22 mouse cellular contexts compared by ENCODE assay signal in genomic region chr13:5242782-5243181, GRCm38 (mm10).
DNase-seq lines count a peak whose midpoint lies in the region; ATAC-seq and TF ChIP-seq lines count a peak whose summit lies in the region.
"Had no signal": no experiment of that assay in that cellular context is flagged by ENCODE, and none has a peak within 500 bp of the region (broad histone marks: within the 10 kb centered on the region; RNA-seq: fewer than 3 reads in every experiment).

No protein-coding gene starts in this region.

- H3K36me3 ChIP-seq in forebrain, postnatal 0 days (ENCODE audit: insufficient read depth): no peaks in the 10 kb centered on the region
- no peaks in the 10 kb centered on the region for H3K36me3 ChIP-seq in forebrain, embryonic 12.5 days (replicated peaks)
- no peaks in the 10 kb centered on the region for H3K36me3 ChIP-seq in kidney, embryonic 16.5 days (ENCODE audit: insufficient read depth, low read length)
- H3K36me3 ChIP-seq: embryonic facial prominence, embryonic 15.5 days; heart, embryonic 13.5 days; hindbrain, embryonic 12.5 days had no signal

- H3K9me3 ChIP-seq in forebrain, postnatal 0 days (ENCODE audit: low read length): no peaks in the 10 kb centered on the region
- H3K9me3 ChIP-seq in forebrain, embryonic 12.5 days: no peaks in the 10 kb centered on the region
- H3K9me3 ChIP-seq in kidney, embryonic 16.5 days (ENCODE audit: low read length): no peaks in the 10 kb centered on the region
- H3K9me3 ChIP-seq: embryonic facial prominence, embryonic 15.5 days; heart, embryonic 13.5 days; hindbrain, embryonic 12.5 days had no signal

- H3K4me1 ChIP-seq in forebrain, postnatal 0 days (ENCODE audit: insufficient read depth): no peaks in the 10 kb centered on the region
- no peaks in the 10 kb centered on the region for H3K4me1 ChIP-seq in forebrain, embryonic 12.5 days
- peaks cover 10% of the 10 kb centered on the region; the same call in 1 of the 2 replicates for H3K4me1 ChIP-seq in kidney, embryonic 16.5 days (ENCODE audit: insufficient read depth, low read length)
- H3K4me1 ChIP-seq: hindbrain, embryonic 12.5 days had no signal

- no peak overlapping the region for H3K4me3 ChIP-seq in forebrain, postnatal 0 days (ENCODE audit: low read depth, low read length)
- no peak overlapping the region for H3K4me3 ChIP-seq in forebrain, embryonic 12.5 days (replicated peaks)
- no peak overlapping the region for H3K4me3 ChIP-seq in kidney, embryonic 16.5 days (ENCODE audit: low read length)
- H3K4me3 ChIP-seq: embryonic facial prominence, embryonic 15.5 days; heart, embryonic 13.5 days; hindbrain, embryonic 12.5 days had no signal

- peak; percentile 18 for DNase-seq in forebrain, postnatal 0 days
- no peak for DNase-seq in kidney, postnatal 4 days
- DNase-seq in embryo, embryonic 11 days: peak; percentile 17
- peak; percentile 11 for DNase-seq in telencephalon, adult 2 months (ENCODE audit: low read depth, low spot score)
- no peak for DNase-seq in adrenal gland, postnatal 36 days
- DNase-seq: adrenal gland, postnatal 14 days; cerebellum, adult 11-12 months; cerebellum, adult 9-10 months; cerebellum, postnatal 25 days; gastrocnemius, postnatal 36 days; heart, postnatal 4 days; kidney, adult 11 months had no signal

- no peaks in the 10 kb centered on the region for H3K27me3 ChIP-seq in forebrain, postnatal 0 days (ENCODE audit: insufficient read depth, low read length)
- H3K27me3 ChIP-seq in forebrain, embryonic 12.5 days: no peaks in the 10 kb centered on the region
- no peaks in the 10 kb centered on the region for H3K27me3 ChIP-seq in kidney, embryonic 16.5 days (ENCODE audit: insufficient read depth, low read length)
- H3K27me3 ChIP-seq: CH12.LX; embryonic facial prominence, embryonic 15.5 days; heart, embryonic 13.5 days; hindbrain, embryonic 12.5 days; Patski had no signal

- peak; percentile 36; the same call in 1 of the 2 replicates for ATAC-seq in forebrain, postnatal 0 days
- ATAC-seq in forebrain, embryonic 12.5 days (ENCODE audit: low FRiP score): no peak
- ATAC-seq in kidney, embryonic 16.5 days (ENCODE audit: low FRiP score, low TSS enrichment): peak; percentile 75
- ATAC-seq: activated CD4-positive, CD25-positive, alpha-beta regulatory T cell, adult 4 months; forebrain, embryonic 16.5 days; hindbrain, postnatal 0 days; Patski had no signal

- TF ChIP-seq CTCF in forebrain, postnatal 0 days (IDR thresholded peaks at IDR 0.05; ENCODE audit: low read depth): no peak

- H3K4me2 ChIP-seq in forebrain, postnatal 0 days (ENCODE audit: low read depth): no peak overlapping the region
- H3K4me2 ChIP-seq in forebrain, embryonic 12.5 days: no peak overlapping the region
- H3K4me2 ChIP-seq in kidney, embryonic 16.5 days (replicated peaks; ENCODE audit: low read depth, low read length): no peak overlapping the region
- H3K4me2 ChIP-seq: embryonic facial prominence, embryonic 15.5 days; heart, embryonic 13.5 days; hindbrain, embryonic 12.5 days had no signal

- H3K9ac ChIP-seq in forebrain, postnatal 0 days: no peak overlapping the region
- no peak overlapping the region for H3K9ac ChIP-seq in forebrain, embryonic 12.5 days
- no peak overlapping the region for H3K9ac ChIP-seq in kidney, embryonic 16.5 days (replicated peaks; ENCODE audit: low read length)
- H3K9ac ChIP-seq: embryonic facial prominence, embryonic 15.5 days; heart, embryonic 13.5 days; hindbrain, embryonic 12.5 days had no signal

- no peak overlapping the region for H3K27ac ChIP-seq in forebrain, postnatal 0 days (ENCODE audit: low read depth, low read length)
- no peak overlapping the region for H3K27ac ChIP-seq in forebrain, embryonic 12.5 days
- no peak overlapping the region for H3K27ac ChIP-seq in kidney, embryonic 16.5 days (ENCODE audit: low read length)
- H3K27ac ChIP-seq: embryonic facial prominence, embryonic 15.5 days; heart, embryonic 13.5 days; hindbrain, embryonic 12.5 days; hindbrain, postnatal 0 days had no signal

- WGBS in forebrain, postnatal 0 days: 68% methylated on average over 2 of the region's 2 CpGs
- 82% methylated on average over 2 of the region's 2 CpGs for WGBS in forebrain, embryonic 12.5 days
- 24% methylated on average over 2 of the region's 2 CpGs for WGBS in kidney, embryonic 16.5 days

Comparison
In these comparisons a context has a peak if more than half of its experiments do, and no peak if none do; other contexts are left out.
1. DNase-seq: peak in forebrain, postnatal 0 days (single experiment), embryo, embryonic 11 days (single experiment) and telencephalon, adult 2 months (single experiment); none in kidney, postnatal 4 days (0 of 2) and adrenal gland, postnatal 36 days (0 of 2).